Mouse (Mus musculus) limb, embryonic 14.5 days (tissue): ENCODE results near the gene Gm11639. TPM values are rescaled to one million over a fixed set of nuclear protein-coding genes. Genes with fewer than 3 reads are reported as not detected.

Experiments used
- ATAC-seq: fragments of 200-750 bp; cut with Nextera tagmentation; 2 replicates; pipeline ENCODE4 v1.8.0; 2017; ENCODE audit warnings: low read depth, moderate number of reproducible peaks, moderate TSS enrichment; ENCODE audit not compliant: low FRiP score
- DNase-seq: peaks from one replicate; pipeline ENCODE4 v3.0.0-alpha.2; 2015; ENCODE audit warnings: low spot score
- H3K27ac ChIP-seq: fragments of 300-500 bp; sonication (generic); replicated peaks from 2 replicates; pipeline ENCODE4 v1.5.1; 2014; ENCODE audit warnings: low read depth, mild to moderate bottlenecking, low read length, moderate library complexity, mixed read lengths
- H3K27me3 ChIP-seq: fragments of 300-500 bp; sonication (generic); 2 replicates; pipeline ENCODE4 v1.6.1; 2014; ENCODE audit warnings: low read length, mixed read lengths; ENCODE audit not compliant: control insufficient read depth, insufficient read depth
- H3K36me3 ChIP-seq: fragments of 300-500 bp; sonication (generic); 2 replicates; pipeline ENCODE4 v1.6.1; 2014; ENCODE audit warnings: mild to moderate bottlenecking, low read length, moderate library complexity, mixed read lengths; ENCODE audit not compliant: control insufficient read depth, insufficient read depth
- H3K4me1 ChIP-seq: fragments of 300-500 bp; sonication (generic); 2 replicates; pipeline ENCODE4 v1.6.1; 2014; ENCODE audit warnings: antibody characterized with exemption, low read length, mixed read lengths; ENCODE audit not compliant: control insufficient read depth, insufficient read depth
- H3K4me2 ChIP-seq: fragments of 300-500 bp; sonication (generic); replicated peaks from 2 replicates; pipeline ENCODE4 v1.6.1; 2014; ENCODE audit warnings: low read depth, mild to moderate bottlenecking, low read length, moderate library complexity; ENCODE audit not compliant: severe bottlenecking
- H3K4me3 ChIP-seq: fragments of 300-500 bp; sonication (generic); replicated peaks from 2 replicates; pipeline ENCODE4 v1.5.1; 2014; ENCODE audit warnings: low read length
- H3K9ac ChIP-seq: fragments of 300-500 bp; sonication (generic); 2 replicates; pipeline ENCODE4 v1.6.1; 2014; ENCODE audit warnings: mild to moderate bottlenecking, low read depth, low read length, moderate library complexity; ENCODE audit not compliant: severe bottlenecking
- H3K9me3 ChIP-seq: fragments of 300-500 bp; sonication (generic); 2 replicates; pipeline ENCODE4 v1.6.1; 2016; ENCODE audit warnings: low read length; ENCODE audit not compliant: control insufficient read depth
- POLR2A ChIP-seq: fragments of 200-500 bp; IDR thresholded peaks from 2 replicates; pipeline ENCODE4 v1.8.0; 2012; ENCODE audit warnings: inconsistent platforms, mild to moderate bottlenecking, moderate library complexity, borderline replicate concordance; ENCODE audit not compliant: insufficient read depth, insufficient read length; ENCODE audit errors: extremely low read depth
- WGBS: fragments of 180-500 bp; shearing (Covaris S2); extraction: QIAGEN DNeasy Blood & Tissue Kit; methylation state at CpG from one replicate; pipeline ENCODE4 v1.1.7; 2014; 5-methylcytosine and 5-hydroxymethylcytosine counted together
- polyA plus RNA-seq, 2 experiments: library from polyadenylated mRNA; depleted of rRNA in 1 of 2; stranded (reverse) in 1 of 2; unstranded in 1 of 2; fragments of >200 nt; fragmentation: Nextera tagmentation in 1 of 2; extraction: Ambion mirVana in 1 of 2; gene quantifications; 2 replicates each; pipeline versions ENCODE4 v1.2.1 to v1.2.3; 2012 to 2014

The Gm11639 gene
- polyA plus RNA-seq, 2 experiments: under 0.01 to 0.01 TPM

DNA sequence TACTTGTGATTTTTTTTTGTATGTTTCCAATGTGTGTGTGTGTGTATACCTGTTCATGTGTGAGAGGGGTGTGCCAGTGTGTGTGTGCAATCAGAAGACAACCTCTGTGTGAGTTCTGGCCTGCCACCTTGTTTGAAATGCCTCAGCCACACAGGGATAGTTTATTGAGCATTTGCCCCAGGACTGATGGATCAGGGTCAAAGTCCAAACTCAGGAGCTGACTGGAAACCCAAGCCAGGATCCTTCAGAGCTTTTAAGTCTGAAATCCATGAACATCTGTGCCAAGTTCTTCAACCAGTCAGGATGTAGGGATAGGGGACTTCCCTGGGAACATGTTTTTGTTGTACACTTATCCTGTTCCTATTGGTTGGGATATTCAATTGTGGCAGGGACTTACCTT, 472.5 kb downstream of the Gm11639 start:
- no peak overlapping the region for H3K4me3 ChIP-seq
- peaks cover 7% of the 10 kb centered on the region for H3K4me1 ChIP-seq
- H3K27ac ChIP-seq: no peak overlapping the region
- ATAC-seq (no peak), DNase-seq (no peak)
- no peak overlapping the region for H3K4me2 ChIP-seq
- no peak for TF ChIP-seq POLR2A
- H3K36me3 ChIP-seq: no peaks in the 10 kb centered on the region
- no peaks in the 10 kb centered on the region for H3K27me3 ChIP-seq
- H3K9me3 ChIP-seq: 0 out of 2 replicates have a peak, but pooled peaks cover 5% of the 10 kb centered on the region
- H3K9ac ChIP-seq: no peak overlapping the region

GRCm38 (mm10) chr11:105159673-105160360, 474.3 kb downstream of the Gm11639 start:
- Histone ChIP-seq H3K4me1 (no peaks in the 10 kb centered on the region), H3K9me3 (peaks cover 11% of the 10 kb centered on the region), H3K27ac (no peak overlapping the region), H3K4me3 (no peak overlapping the region), H3K27me3 (no peaks in the 10 kb centered on the region), H3K4me2 (no peak overlapping the region), H3K36me3 (no peaks in the 10 kb centered on the region), H3K9ac (no peak overlapping the region)
- ATAC-seq (no peak), DNase-seq (no peak)
- 50% methylated on average over 6 of the region's 6 CpGs for WGBS
- no peak for TF ChIP-seq POLR2A

DNA sequence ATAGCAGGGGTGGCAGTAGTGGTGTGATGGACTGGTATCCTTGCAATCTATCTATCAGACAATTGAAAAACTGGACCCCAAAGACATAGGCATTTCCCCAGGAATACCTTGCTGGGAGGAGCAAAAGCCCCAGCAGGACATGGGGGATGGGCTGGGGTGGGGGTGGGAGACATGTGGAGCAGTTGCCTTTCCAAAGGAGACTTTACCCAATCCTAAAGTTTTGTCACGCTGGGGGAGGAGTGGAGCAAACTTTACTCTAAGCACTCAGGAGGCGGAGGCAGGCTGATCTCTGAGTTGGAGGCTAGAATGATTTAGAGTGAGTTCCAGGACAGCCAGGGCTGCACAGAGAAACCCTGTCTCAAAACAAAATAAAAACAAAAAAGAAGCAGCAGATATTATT, 475.9 kb downstream of the Gm11639 start:
- ATAC-seq (no peak), DNase-seq (no peak)
- TF ChIP-seq POLR2A: no peak
- WGBS: 82% methylated on average over 2 of the region's 2 CpGs
- Histone ChIP-seq H3K27ac (no peak overlapping the region), H3K4me2 (no peak overlapping the region), H3K9ac (no peak overlapping the region), H3K36me3 (no peaks in the 10 kb centered on the region), H3K4me1 (no peaks in the 10 kb centered on the region), H3K4me3 (no peak overlapping the region), H3K27me3 (no peaks in the 10 kb centered on the region), H3K9me3 (peaks cover 17% of the 10 kb centered on the region)

DNA sequence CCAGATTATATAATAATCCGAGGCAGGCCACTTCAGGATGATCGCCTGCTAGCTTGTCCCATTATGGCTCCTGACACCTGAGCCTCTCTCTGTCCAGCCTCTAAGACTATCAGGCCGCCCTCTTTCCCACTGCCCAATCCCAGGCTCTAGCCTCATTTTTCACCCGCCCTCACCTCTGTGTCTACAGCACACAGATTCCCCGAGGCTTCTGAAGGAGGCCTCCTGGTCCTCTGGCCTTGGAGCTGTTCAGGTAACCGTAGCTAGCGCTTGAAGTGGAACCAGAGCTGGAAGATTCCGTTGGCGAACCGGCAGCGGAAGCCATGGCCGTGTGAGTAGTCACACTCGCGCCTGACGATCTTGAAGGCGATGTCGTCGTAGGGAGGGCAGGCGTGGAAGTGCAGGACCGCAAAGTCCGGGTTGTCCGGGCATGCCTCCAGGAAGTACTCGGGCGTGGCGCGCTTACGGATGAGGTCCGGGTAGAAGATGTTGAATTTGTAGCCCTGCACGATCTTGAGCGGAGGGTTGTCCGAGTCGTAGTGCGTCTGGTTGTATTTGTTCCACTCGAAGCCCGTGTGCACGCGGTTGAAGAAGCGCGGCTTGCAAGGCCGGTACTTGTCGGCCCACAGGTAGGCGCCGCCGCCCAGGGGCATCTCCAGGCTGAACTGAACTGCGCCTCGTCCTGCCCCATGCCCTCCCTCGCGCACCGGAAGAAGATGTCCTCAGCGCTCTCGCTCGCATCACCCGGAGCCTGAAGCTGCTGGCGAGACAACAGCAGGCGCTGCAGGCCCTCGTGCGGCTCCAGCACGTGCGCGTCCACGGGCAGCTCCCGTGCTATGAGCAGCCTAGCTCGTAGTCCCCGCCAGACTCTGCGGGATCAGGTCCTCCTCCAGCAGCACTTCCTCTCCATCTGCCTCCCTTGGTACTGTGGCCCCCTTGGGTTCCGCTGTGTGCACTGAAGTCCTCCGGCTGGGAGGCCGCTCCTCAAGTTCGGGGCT, 479.3 kb downstream of the Gm11639 start:
- no peak overlapping the region for H3K4me2 ChIP-seq
- no peaks in the 10 kb centered on the region for H3K27me3 ChIP-seq
- no peak overlapping the region for H3K27ac ChIP-seq
- H3K4me1 ChIP-seq: no peaks in the 10 kb centered on the region
- peaks cover 17% of the 10 kb centered on the region for H3K9me3 ChIP-seq
- ATAC-seq (no peak), DNase-seq (no peak)
- WGBS: 84% methylated on average over 69 of the region's 69 CpGs
- no peak for TF ChIP-seq POLR2A
- no peaks in the 10 kb centered on the region for H3K36me3 ChIP-seq
- H3K9ac ChIP-seq: no peak overlapping the region
- H3K4me3 ChIP-seq: no peak overlapping the region

- WGBS: 89% methylated on average over 10 of the region's 10 CpGs
- no peak for TF ChIP-seq POLR2A
- Histone ChIP-seq H3K4me2 (no peak overlapping the region), H3K36me3 (no peaks in the 10 kb centered on the region), H3K27me3 (no peaks in the 10 kb centered on the region), H3K4me1 (no peaks in the 10 kb centered on the region), H3K4me3 (no peak overlapping the region), H3K9ac (no peak overlapping the region), H3K27ac (no peak overlapping the region), H3K9me3 (peaks cover 17% of the 10 kb centered on the region)
- ATAC-seq (no peak), DNase-seq (no peak)
Measured at GRCm38 (mm10) chr11:105166780-105167179, 481.3 kb downstream of the Gm11639 start.

Other genes starting within 250 kb of the Gm11639 start
- gene Kansl1, start 216.8 kb upstream of the Gm11639 start, polyA plus RNA-seq (2012; rRNA removed): 91.7 and 123 TPM in 2 replicates
- gene Kansl1, start 216.8 kb upstream of the Gm11639 start, polyA plus RNA-seq (2014; fragmentation: Nextera tagmentation; extraction: Ambion mirVana): 27.0 and 33.2 TPM in 2 replicates
- gene Cdc27, start 135.1 kb upstream of the Gm11639 start, polyA plus RNA-seq (2012; rRNA removed): 27.1 and 30.5 TPM in 2 replicates
- gene Cdc27, start 135.1 kb upstream of the Gm11639 start, polyA plus RNA-seq (2014; fragmentation: Nextera tagmentation; extraction: Ambion mirVana): 43.0 and 43.4 TPM in 2 replicates
- gene Myl4, start 135.0 kb upstream of the Gm11639 start, polyA plus RNA-seq (2012; rRNA removed): 221 and 305 TPM in 2 replicates
- 151 and 218 TPM in 2 replicates for gene Myl4, start 135.0 kb upstream of the Gm11639 start, polyA plus RNA-seq (2014; fragmentation: Nextera tagmentation; extraction: Ambion mirVana)
- gene Itgb3, start 77.7 kb upstream of the Gm11639 start, polyA plus RNA-seq (2012; rRNA removed): 2.9 TPM in 2 replicates
- 1.2 and 1.4 TPM in 2 replicates for gene Itgb3, start 77.7 kb upstream of the Gm11639 start, polyA plus RNA-seq (2014; fragmentation: Nextera tagmentation; extraction: Ambion mirVana)